Mouse (Mus musculus) left cerebral cortex, postnatal 10 days (tissue): ENCODE results near the gene Olfr844. TPM values are rescaled to one million over a fixed set of nuclear protein-coding genes. Genes with fewer than 3 reads are reported as not detected.

ENCODE experiments used
- DNase-seq, 2 experiments: peaks; one replicate each; pipeline ENCODE4 v3.0.0; 2021 to 2022; ENCODE audit warnings: low spot score in 2 of 2, mixed read lengths in 1 of 2; ENCODE audit errors: extremely low spot score in 1 of 2
- intact Hi-C: fragments of 180-260 bp; cut with DNase I; formaldehyde crosslinking; loops from one replicate; pipeline ENCODE4 v1.15.1; 2025
- total RNA-seq, 2 experiments: library from RNA; stranded (reverse); gene quantifications; 2 replicates each; pipeline ENCODE4 v1.2.3; 2021

The Olfr844 gene
- total RNA-seq = not detected

DNA sequence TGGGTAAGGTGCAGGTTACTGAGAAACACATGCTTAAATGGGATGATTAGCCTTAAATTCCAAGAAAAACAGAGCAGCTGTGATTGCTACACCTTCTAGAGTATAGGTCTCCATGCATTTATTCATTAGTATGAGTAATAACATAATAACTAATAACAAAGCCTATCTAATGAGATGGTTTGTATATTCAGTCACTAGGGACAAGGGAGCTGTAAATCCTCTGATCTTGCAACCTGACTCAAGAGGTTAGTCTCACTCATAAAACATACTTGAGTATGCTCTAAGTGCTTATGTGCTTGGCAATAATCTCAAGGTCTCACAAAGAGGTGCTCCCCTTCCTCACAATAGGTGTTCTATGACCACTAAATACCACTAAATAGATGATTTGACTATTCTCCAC lies at the start of gene Olfr844:
Gene Olfr844 (plus strand): TSS at position 301 of the 400 bp plus-strand sequence.
- DNase-seq = no peak
- intact Hi-C loops = no loop called here

DNA sequence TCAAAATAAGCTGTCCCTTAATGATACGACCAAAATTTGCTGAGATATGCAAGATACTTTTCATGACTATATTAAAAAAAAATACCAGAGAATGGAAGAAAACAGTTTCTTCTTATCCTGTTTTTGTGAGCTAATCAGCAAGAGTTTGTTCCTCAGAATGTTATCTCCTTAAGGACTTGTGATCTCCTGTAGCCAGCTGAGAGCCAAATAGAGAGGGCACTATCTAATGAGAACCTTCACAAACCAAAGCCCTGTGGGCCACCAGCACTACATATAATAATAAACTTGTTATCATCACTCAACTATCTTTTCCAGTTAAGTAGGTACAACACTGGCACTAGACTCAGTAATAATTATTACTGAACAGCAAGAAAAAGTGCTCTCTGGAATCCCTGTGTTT lies 20.0 kb downstream of the Olfr844 start, which contains the start of gene Olfr845:
Gene Olfr845 (plus strand): TSS at position 301 of the 400 bp plus-strand sequence.
- no peak for DNase-seq
- intact Hi-C loops = no loop called here

DNA sequence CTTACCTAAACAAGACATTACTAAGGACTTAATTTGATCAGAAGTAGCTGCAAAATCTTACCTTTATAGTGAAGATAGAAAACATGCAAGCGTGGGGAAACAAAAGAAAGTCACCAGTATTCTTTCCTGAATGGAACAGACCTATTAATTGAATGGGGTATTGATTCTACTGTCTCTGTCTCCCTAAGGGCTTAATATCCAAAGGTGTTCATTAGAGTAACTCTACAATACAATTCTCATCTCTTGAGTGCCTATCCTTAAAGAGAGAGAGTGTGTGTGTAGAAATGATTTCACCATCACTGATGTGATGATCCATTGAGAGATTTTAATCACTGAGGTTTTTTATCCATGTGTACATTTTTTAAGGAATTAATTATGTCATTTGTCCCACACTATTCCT lies 47.8 kb downstream of the Olfr844 start, which contains the start of gene Olfr846:
Gene Olfr846 (minus strand): TSS at position 101 of the 400 bp plus-strand sequence.
- DNase-seq = no peak
- intact Hi-C loops = no loop called here

Other genes with a start within 250 kb of the Olfr844 start
- gene Olfr836, start 196.0 kb upstream of the Olfr844 start, total RNA-seq = not detected
- gene Olfr837, start 180.0 kb upstream of the Olfr844 start, total RNA-seq = not detected
- under 1 TPM; 0.06 to 0.10 TPM for gene Olfr839-ps1, start 139.0 kb upstream of the Olfr844 start, total RNA-seq
- not detected for gene Olfr843, start 64.4 kb upstream of the Olfr844 start, total RNA-seq
- gene Olfr845, start 20.1 kb downstream of the Olfr844 start, total RNA-seq = not detected
- gene Olfr846, start 47.7 kb downstream of the Olfr844 start, total RNA-seq = not detected
- not detected for gene Olfr847, start 62.3 kb downstream of the Olfr844 start, total RNA-seq
- gene Olfr849, start 123.9 kb downstream of the Olfr844 start, total RNA-seq = not detected
- gene Olfr850, start 161.9 kb downstream of the Olfr844 start, total RNA-seq = not detected
- not detected for gene Olfr851, start 176.9 kb downstream of the Olfr844 start, total RNA-seq
- not detected for gene Olfr853, start 224.7 kb downstream of the Olfr844 start, total RNA-seq